Mouse (Mus musculus): Measurements from ENCODE around the gene Nfya.

GRCm38 (mm10) chr17:48403848-48404247 is 5.9 kb downstream of the Nfya start:
- TF ChIP-seq CTCF (IDR thresholded peaks at IDR 0.05; ENCODE audit: control insufficient read depth, insufficient read depth, insufficient replicate concordance, low read depth, low read length), result no peak
- no peak for TF ChIP-seq POLR2A (IDR thresholded peaks at IDR 0.05; ENCODE audit: control insufficient read depth, low read depth, low read length)

Measured in testis, adult 2 months (tissue).